Mouse (Mus musculus): ENCODE results near the gene Fbxl12.

- TF ChIP-seq CTCF (IDR thresholded peaks at IDR 0.05; ENCODE audit: low read depth, low read length) (no peak), GATA1 (IDR thresholded peaks at IDR 0.05; ENCODE audit: borderline replicate concordance, low read length) (no peak)
Observed at GRCm38 (mm10) chr9:20581175-20581634, 63.4 kb downstream of the Fbxl12 start, which contains the start of gene Zfp846.
